Mouse (Mus musculus) midbrain, embryonic 15.5 days (tissue): ENCODE measurements around the gene Als2. TPM values are rescaled to one million over a fixed set of nuclear protein-coding genes. Genes with fewer than 3 reads are reported as not detected.
A peak's percentile ranks its signal among the peaks of the same experiment; 100 is the strongest.

Experiments
- ATAC-seq: fragments of 200-750 bp; cut with Nextera tagmentation; replicated peaks from 2 replicates; pipeline ENCODE4 v1.8.0; 2017; ENCODE audit warnings: moderate TSS enrichment
- H3K27ac ChIP-seq: fragments of 300-500 bp; sonication (generic); 2 replicates; pipeline ENCODE4 v1.5.1; 2015; ENCODE audit warnings: mild to moderate bottlenecking, inconsistent platforms
- H3K27me3 ChIP-seq: fragments of 300-500 bp; sonication (generic); replicated peaks from 2 replicates; pipeline ENCODE4 v1.6.1; 2015; ENCODE audit warnings: inconsistent platforms
- H3K36me3 ChIP-seq: fragments of 300-500 bp; sonication (generic); replicated peaks from 2 replicates; pipeline ENCODE4 v1.6.1; 2015; ENCODE audit warnings: inconsistent platforms
- H3K4me1 ChIP-seq: fragments of 300-500 bp; sonication (generic); 2 replicates; pipeline ENCODE4 v1.6.1; 2015; ENCODE audit warnings: inconsistent platforms
- H3K4me2 ChIP-seq: fragments of 300-500 bp; sonication (generic); 2 replicates; pipeline ENCODE4 v1.6.1; 2015; ENCODE audit warnings: inconsistent platforms, mild to moderate bottlenecking, moderate library complexity
- H3K4me3 ChIP-seq: fragments of 300-500 bp; sonication (generic); 2 replicates; pipeline ENCODE4 v1.5.1; 2015; ENCODE audit warnings: mild to moderate bottlenecking, inconsistent platforms
- H3K9ac ChIP-seq: fragments of 300-500 bp; sonication (generic); 2 replicates; pipeline ENCODE4 v1.6.1; 2015; ENCODE audit warnings: mild to moderate bottlenecking, inconsistent platforms
- H3K9me3 ChIP-seq: fragments of 300-500 bp; sonication (generic); 2 replicates; pipeline ENCODE4 v1.6.1; 2016; ENCODE audit warnings: inconsistent platforms
- WGBS: fragments of 180-500 bp; shearing (Covaris S2); methylation state at CpG from one replicate; pipeline ENCODE4 v1.1.7; 2015; ENCODE audit warnings: mixed read lengths; 5-methylcytosine and 5-hydroxymethylcytosine counted together
- polyA plus RNA-seq: library from polyadenylated mRNA; unstranded; fragments of >200 nt; fragmentation: Nextera tagmentation; extraction: Ambion mirVana; gene quantifications from 2 replicates; pipeline ENCODE4 v1.2.1, GENCODE M21; 2015

Gene Als2
- polyA plus RNA-seq = 21.5 and 23.1 TPM in 2 replicates

DNA sequence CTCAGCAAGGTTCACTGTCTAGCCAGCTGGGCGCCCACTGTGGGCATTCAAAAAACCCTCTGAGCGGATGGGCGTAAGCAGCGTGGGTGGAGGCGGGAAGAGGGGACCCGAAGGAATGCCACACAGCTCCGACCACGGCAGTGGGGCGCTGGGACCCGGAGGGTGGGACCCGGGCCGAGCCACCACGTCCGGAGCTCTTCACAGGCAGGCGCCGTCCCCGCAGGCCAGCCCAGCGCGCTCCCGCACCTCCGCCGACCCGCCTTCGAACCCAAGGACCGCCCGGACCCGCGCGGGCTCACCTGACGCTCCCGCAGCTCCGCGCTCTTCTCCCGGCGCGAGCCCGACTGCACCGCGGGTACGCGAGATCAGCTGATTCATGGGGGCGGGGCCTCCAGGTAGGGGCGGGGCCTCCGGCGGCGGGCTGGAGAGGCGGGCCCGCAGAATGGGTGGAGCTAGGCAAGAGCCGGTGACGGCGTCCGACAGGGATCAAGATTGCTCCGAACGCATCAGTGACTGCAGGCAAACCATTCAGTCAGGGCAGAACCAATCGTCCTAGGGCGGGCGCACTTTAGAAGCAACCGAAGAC is at the start of gene Als2:
TSS of gene Als2 (minus strand) at position 376 of the 586 bp plus-strand sequence.
- Histone ChIP-seq H3K4me1 (peaks cover 20% of the 10 kb centered on the region), H3K4me2 (peak within 1 kb of the TSS; percentile 72), H3K27me3 (no peaks in the 10 kb centered on the region), H3K9ac (peak within 1 kb of the TSS; percentile 64), H3K27ac (peak within 1 kb of the TSS; percentile 79), H3K36me3 (no peaks in the 10 kb centered on the region), H3K4me3 (peak within 1 kb of the TSS; percentile 88), H3K9me3 (no peaks in the 10 kb centered on the region)
- WGBS = under 1% methylated on average over 56 of the region's 58 CpGs
- ATAC-seq = peak; percentile 99

DNA sequence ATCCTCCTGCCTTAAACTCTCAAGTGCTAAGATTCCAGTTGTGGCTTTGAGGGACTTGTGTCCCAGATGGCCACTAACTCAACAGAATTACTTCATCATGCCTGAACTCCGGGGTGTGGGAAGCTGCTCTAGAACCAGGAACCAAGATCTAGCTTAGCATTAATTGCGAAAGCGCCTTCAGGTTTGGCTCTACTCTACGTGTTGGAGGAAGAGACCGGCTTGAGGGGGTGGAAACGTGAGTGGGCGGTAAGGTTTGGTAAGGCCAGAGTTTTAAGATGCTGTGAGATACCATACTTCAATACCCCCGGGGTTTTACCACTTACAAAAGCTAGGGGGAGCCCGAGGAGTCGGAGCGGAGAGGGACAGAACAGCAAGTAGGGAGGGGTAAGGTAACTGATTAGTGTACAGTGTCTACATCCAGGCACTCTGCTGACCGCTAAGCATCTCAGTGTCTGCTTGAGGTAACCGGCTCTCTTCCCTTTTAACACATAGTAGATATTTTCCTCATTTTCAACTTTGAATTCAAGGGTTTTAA is 49.4 kb upstream of the Als2 start:
- H3K9me3 ChIP-seq = no peaks in the 10 kb centered on the region
- H3K27me3 ChIP-seq = no peaks in the 10 kb centered on the region
- H3K4me3 ChIP-seq = no peak overlapping the region
- WGBS = 74% methylated on average over 13 of the region's 13 CpGs
- H3K4me2 ChIP-seq = no peak overlapping the region
- H3K36me3 ChIP-seq = no peaks in the 10 kb centered on the region
- no peak overlapping the region for H3K27ac ChIP-seq
- no peaks in the 10 kb centered on the region for H3K4me1 ChIP-seq
- ATAC-seq = no peak
- H3K9ac ChIP-seq = no peak overlapping the region

DNA sequence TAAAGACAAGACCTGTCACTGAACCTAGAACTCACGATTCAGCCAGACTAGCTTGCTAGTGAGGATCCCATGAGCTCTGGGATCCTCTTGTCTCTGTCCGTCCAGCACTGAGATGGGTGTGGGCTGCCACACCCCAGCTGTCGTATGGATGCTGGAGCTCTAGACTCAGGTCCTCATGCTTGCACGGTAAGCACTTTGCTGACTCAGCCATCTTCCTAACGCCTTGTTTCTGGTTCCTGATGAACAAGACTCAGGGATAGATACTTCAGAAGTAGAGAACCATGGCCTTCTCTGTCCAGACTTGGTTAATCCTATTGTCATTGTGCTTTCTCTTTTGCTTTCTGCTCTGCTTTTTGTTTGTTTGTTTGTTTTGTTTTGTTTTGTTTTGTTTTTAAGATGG is 48.8 kb upstream of the Als2 start:
- H3K36me3 ChIP-seq = no peaks in the 10 kb centered on the region
- no peaks in the 10 kb centered on the region for H3K4me1 ChIP-seq
- H3K27me3 ChIP-seq = no peaks in the 10 kb centered on the region
- no peak overlapping the region for H3K4me2 ChIP-seq
- no peak overlapping the region for H3K9ac ChIP-seq
- H3K9me3 ChIP-seq = no peaks in the 10 kb centered on the region
- H3K4me3 ChIP-seq = no peak overlapping the region
- H3K27ac ChIP-seq = no peak overlapping the region
- no peak for ATAC-seq
- 84% methylated on average over 5 of the region's 5 CpGs for WGBS

DNA sequence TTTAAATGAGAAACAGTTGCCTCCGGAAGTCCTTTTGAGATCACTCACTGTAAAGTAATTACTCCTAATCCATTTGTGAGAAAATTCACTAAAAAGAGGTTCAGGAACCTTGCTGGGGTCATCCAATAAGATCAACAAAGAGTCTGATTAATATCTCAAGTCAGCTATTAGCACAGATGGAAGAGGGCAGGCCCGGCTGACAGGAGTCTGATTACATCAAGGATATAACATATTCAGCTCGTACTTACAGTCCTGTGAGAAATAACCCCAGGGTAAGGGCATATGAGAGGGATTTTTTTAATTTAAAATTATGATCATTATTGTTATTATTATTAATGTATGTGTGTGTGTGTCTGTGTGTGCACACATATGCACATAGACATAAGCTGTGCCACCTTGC is 35.2 kb upstream of the Als2 start:
- H3K27ac ChIP-seq = no peak overlapping the region
- no peak overlapping the region for H3K4me2 ChIP-seq
- H3K4me1 ChIP-seq = no peaks in the 10 kb centered on the region
- no peaks in the 10 kb centered on the region for H3K27me3 ChIP-seq
- WGBS = 38% methylated on average over 3 of the region's 3 CpGs
- no peak overlapping the region for H3K4me3 ChIP-seq
- H3K9ac ChIP-seq = no peak overlapping the region
- H3K36me3 ChIP-seq = no peaks in the 10 kb centered on the region
- H3K9me3 ChIP-seq = no peaks in the 10 kb centered on the region
- no peak for ATAC-seq

- no peaks in the 10 kb centered on the region for H3K4me1 ChIP-seq
- peak overlapping the region; percentile 58 for H3K27ac ChIP-seq
- H3K4me3 ChIP-seq = no peak overlapping the region
- H3K4me2 ChIP-seq = peak overlapping the region; percentile 22; the same call in 1 of the 2 replicates
- no peaks in the 10 kb centered on the region for H3K36me3 ChIP-seq
- WGBS = 51% methylated on average over 20 of the region's 20 CpGs
- H3K9me3 ChIP-seq = no peaks in the 10 kb centered on the region
- H3K27me3 ChIP-seq = no peaks in the 10 kb centered on the region
- ATAC-seq = 0 out of 2 replicates have a peak, but pooled peaks have one; percentile 24
- no peak overlapping the region for H3K9ac ChIP-seq
These were observed 33.1 kb upstream of the Als2 start for GRCm38 (mm10) chr1:59269951-59270689.

DNA sequence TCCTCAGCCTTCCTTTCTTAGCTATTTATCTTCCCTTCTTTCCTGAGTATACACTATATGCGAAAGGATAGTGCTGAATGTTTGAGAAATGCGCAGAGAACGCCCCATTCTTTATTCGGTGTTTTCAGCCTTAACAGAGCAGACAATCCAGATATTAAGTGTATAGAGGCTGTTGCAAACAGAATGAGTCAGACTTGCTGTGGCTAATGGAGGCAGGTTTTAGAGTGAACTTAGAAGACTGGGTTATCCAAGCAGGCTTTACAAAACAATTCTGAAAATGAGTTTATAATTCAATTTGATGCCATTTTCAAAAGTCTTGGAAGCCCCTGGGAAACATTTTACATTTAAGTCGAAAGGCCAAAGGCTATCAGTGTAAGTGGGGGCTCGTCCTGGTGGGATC is 32.4 kb upstream of the Als2 start:
- no peaks in the 10 kb centered on the region for H3K36me3 ChIP-seq
- no peaks in the 10 kb centered on the region for H3K27me3 ChIP-seq
- no peak overlapping the region for H3K9ac ChIP-seq
- H3K4me2 ChIP-seq = no peak overlapping the region
- no peak overlapping the region for H3K27ac ChIP-seq
- H3K4me1 ChIP-seq = no peaks in the 10 kb centered on the region
- 86% methylated on average over 6 of the region's 6 CpGs for WGBS
- H3K4me3 ChIP-seq = no peak overlapping the region
- no peaks in the 10 kb centered on the region for H3K9me3 ChIP-seq
- ATAC-seq = no peak

DNA sequence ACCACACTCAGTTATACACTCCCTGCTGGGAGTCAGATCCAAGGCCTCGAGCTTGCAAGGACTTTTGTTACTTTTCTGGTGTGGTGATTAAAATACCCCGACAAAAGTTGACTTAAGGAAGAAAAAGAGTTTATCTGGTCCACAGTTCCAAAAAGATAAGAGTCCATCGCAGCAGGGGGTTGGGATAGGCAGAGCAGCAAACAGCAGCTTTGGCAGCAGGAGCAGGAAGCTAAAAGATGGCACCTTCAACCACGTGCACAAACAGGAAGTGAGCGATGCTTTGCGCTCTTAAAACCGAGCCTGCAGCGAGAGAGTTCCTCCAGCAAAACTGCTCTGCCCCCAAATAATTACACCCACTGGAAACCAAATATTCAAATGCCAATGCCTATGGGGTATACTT is 31.9 kb upstream of the Als2 start:
- 59% methylated on average over 8 of the region's 8 CpGs for WGBS
- Histone ChIP-seq H3K36me3 (no peaks in the 10 kb centered on the region), H3K27ac (no peak overlapping the region), H3K9ac (no peak overlapping the region), H3K4me2 (no peak overlapping the region), H3K9me3 (no peaks in the 10 kb centered on the region), H3K4me3 (no peak overlapping the region), H3K27me3 (no peaks in the 10 kb centered on the region), H3K4me1 (no peaks in the 10 kb centered on the region)
- no peak for ATAC-seq

- H3K9me3 ChIP-seq = no peaks in the 10 kb centered on the region
- no peak overlapping the region for H3K4me3 ChIP-seq
- no peak; the same call in 1 of the 2 replicates for ATAC-seq
- no peak overlapping the region for H3K9ac ChIP-seq
- peaks cover 12% of the 10 kb centered on the region for H3K4me1 ChIP-seq
- H3K36me3 ChIP-seq = no peaks in the 10 kb centered on the region
- WGBS = 11% methylated on average over 3 of the region's 3 CpGs
- H3K27me3 ChIP-seq = 0 out of 2 replicates have a peak, but pooled peaks cover 5% of the 10 kb centered on the region
- no peak overlapping the region for H3K4me2 ChIP-seq
- no peak overlapping the region for H3K27ac ChIP-seq
These were observed 20.7 kb upstream of the Als2 start for GRCm38 (mm10) chr1:59257736-59258135.

- H3K27me3 ChIP-seq = 0 out of 2 replicates have a peak, but pooled peaks cover 5% of the 10 kb centered on the region
- H3K4me1 ChIP-seq = peaks cover 12% of the 10 kb centered on the region
- peak within 1 kb of the TSS; percentile 26 for H3K4me2 ChIP-seq
- no peak within 1 kb of the TSS for H3K9ac ChIP-seq
- H3K4me3 ChIP-seq = no peak within 1 kb of the TSS
- no peak within 1 kb of the TSS for H3K27ac ChIP-seq
- ATAC-seq = no peak
- H3K9me3 ChIP-seq = no peaks in the 10 kb centered on the region
- H3K36me3 ChIP-seq = no peaks in the 10 kb centered on the region
- WGBS = 13% methylated on average over 13 of the region's 13 CpGs
These were observed 19.8 kb upstream of the Als2 start, which contains the start of gene Cdk15 for GRCm38 (mm10) chr1:59256751-59257231. Cdk15 (plus strand) TSS chr1:59256906.

- H3K36me3 ChIP-seq = no peaks in the 10 kb centered on the region
- 0 out of 2 replicates have a peak, but pooled peaks cover 5% of the 10 kb centered on the region for H3K27me3 ChIP-seq
- peak overlapping the region; percentile 31 for H3K4me3 ChIP-seq
- H3K4me2 ChIP-seq = peak overlapping the region; percentile 56
- ATAC-seq = peak; percentile 58
- no peaks in the 10 kb centered on the region for H3K9me3 ChIP-seq
- peak overlapping the region; percentile 41; the same call in 1 of the 2 replicates for H3K9ac ChIP-seq
- under 1% methylated on average over 15 of the region's 18 CpGs for WGBS
- peaks cover 12% of the 10 kb centered on the region for H3K4me1 ChIP-seq
- H3K27ac ChIP-seq = no peak overlapping the region
These were observed 16.4 kb upstream of the Als2 start for GRCm38 (mm10) chr1:59253301-59253909.

DNA sequence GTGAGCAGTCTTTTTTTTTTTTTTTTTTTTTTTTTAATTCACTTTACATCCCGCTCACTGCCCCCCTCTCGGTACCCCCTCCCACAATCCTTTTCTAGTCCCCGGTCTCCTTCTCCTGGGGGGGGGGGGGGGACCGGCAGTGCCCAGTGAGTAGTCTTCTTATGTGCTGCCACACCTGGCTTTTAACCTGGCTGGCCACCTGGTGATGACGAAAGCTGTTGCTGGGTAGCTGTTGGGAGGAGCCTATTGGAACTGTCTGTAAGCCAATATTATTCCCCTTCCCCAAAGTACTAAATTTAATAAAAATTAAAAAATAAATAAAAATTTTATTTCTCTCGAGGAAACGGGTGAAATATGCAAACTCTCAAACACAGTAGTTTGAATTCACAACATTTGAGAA is 15.7 kb upstream of the Als2 start:
- 0 out of 2 replicates have a peak, but pooled peaks cover 5% of the 10 kb centered on the region for H3K27me3 ChIP-seq
- H3K4me3 ChIP-seq = peak overlapping the region; percentile 31
- H3K9ac ChIP-seq = no peak overlapping the region
- no peak overlapping the region for H3K27ac ChIP-seq
- no peaks in the 10 kb centered on the region for H3K9me3 ChIP-seq
- WGBS = 8% methylated on average over 7 of the region's 7 CpGs
- peak; percentile 84 for ATAC-seq
- peaks cover 10% of the 10 kb centered on the region for H3K4me1 ChIP-seq
- peak overlapping the region; percentile 56 for H3K4me2 ChIP-seq
- no peaks in the 10 kb centered on the region for H3K36me3 ChIP-seq

GRCm38 (mm10) chr1:59247602-59248001 is 10.6 kb upstream of the Als2 start:
- Histone ChIP-seq H3K4me3 (no peak overlapping the region), H3K9me3 (no peaks in the 10 kb centered on the region), H3K36me3 (no peaks in the 10 kb centered on the region), H3K27me3 (no peaks in the 10 kb centered on the region), H3K27ac (no peak overlapping the region), H3K4me1 (no peaks in the 10 kb centered on the region), H3K9ac (no peak overlapping the region), H3K4me2 (no peak overlapping the region)
- 5% methylated on average over 9 of the region's 9 CpGs for WGBS
- peak; percentile 73 for ATAC-seq
